Mouse (Mus musculus) lung, adult 2 months (tissue): ENCODE data around the gene E330021D16Rik.

ENCODE experiments used
- CTCF ChIP-seq: fragments of 200-500 bp; IDR thresholded peaks from 2 replicates; pipeline ENCODE4 v1.5.1; 2011; ENCODE audit warnings: mild to moderate bottlenecking, low read length, control low read depth; ENCODE audit not compliant: insufficient read depth
- POLR2A ChIP-seq: fragments of 200-500 bp; IDR thresholded peaks from 2 replicates; pipeline ENCODE4 v1.6.1; 2011; ENCODE audit warnings: low read depth, mild to moderate bottlenecking, control low read depth, low read length, borderline replicate concordance; ENCODE audit errors: extremely low read depth

DNA sequence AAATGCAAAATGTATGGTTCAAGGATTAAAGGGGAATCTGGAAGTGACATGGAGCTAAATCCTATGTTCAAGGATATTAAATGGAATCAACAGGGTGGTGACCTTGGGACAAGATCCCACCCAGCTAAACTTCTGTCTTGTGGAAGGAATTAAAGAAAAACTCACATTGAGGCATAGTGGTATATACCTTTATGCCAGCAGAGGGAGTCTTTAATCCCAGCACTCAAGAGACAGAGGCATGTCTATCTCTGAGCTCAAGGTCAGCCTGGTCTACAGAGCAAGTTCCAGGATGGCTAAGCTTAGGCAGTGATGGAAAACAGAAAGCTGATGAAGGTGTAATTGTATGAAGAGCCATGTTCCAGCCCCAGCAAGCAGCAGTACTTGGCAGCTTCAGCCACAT, 39.3 kb downstream of the E330021D16Rik start:
- no peak for TF ChIP-seq POLR2A
- TF ChIP-seq CTCF, result no peak
